Mouse (Mus musculus) lung, embryonic 15.5 days (tissue): ENCODE results near the gene Ednrb. TPM values are rescaled to one million over a fixed set of nuclear protein-coding genes. Genes with fewer than 3 reads are reported as not detected.

ENCODE experiments used
- ATAC-seq: fragments of 200-750 bp; cut with Nextera tagmentation; 2 replicates; pipeline ENCODE4 v1.8.0; 2017; ENCODE audit warnings: moderate number of reproducible peaks, borderline replicate concordance; ENCODE audit not compliant: low FRiP score, low TSS enrichment; ENCODE audit errors: extremely low read depth
- H3K27ac ChIP-seq: fragments of 300-500 bp; sonication (generic); 2 replicates; pipeline ENCODE4 v1.5.1; 2015; ENCODE audit warnings: moderate library complexity, mild to moderate bottlenecking, inconsistent platforms
- H3K27me3 ChIP-seq: fragments of 300-500 bp; sonication (generic); 2 replicates; pipeline ENCODE4 v1.6.1; 2015; ENCODE audit warnings: inconsistent platforms
- H3K36me3 ChIP-seq: fragments of 300-500 bp; sonication (generic); 2 replicates; pipeline ENCODE4 v1.6.1; 2015; ENCODE audit warnings: inconsistent platforms
- H3K4me1 ChIP-seq: fragments of 300-500 bp; sonication (generic); 2 replicates; pipeline ENCODE4 v1.6.1; 2015; ENCODE audit warnings: inconsistent platforms
- H3K4me2 ChIP-seq: fragments of 300-500 bp; sonication (generic); 2 replicates; pipeline ENCODE4 v1.6.1; 2015; ENCODE audit warnings: inconsistent platforms, mild to moderate bottlenecking, moderate library complexity
- H3K4me3 ChIP-seq: fragments of 300-500 bp; sonication (generic); 2 replicates; pipeline ENCODE4 v1.5.1; 2015; ENCODE audit warnings: mild to moderate bottlenecking, inconsistent platforms
- H3K9ac ChIP-seq: fragments of 300-500 bp; sonication (generic); 2 replicates; pipeline ENCODE4 v1.6.1; 2015; ENCODE audit warnings: inconsistent platforms
- H3K9me3 ChIP-seq: fragments of 300-500 bp; sonication (generic); 2 replicates; pipeline ENCODE4 v1.6.1; 2016; ENCODE audit warnings: inconsistent platforms
- WGBS: fragments of 180-500 bp; shearing (Covaris S2); methylation state at CpG from one replicate; pipeline ENCODE4 v1.1.7; 2015; 5-methylcytosine and 5-hydroxymethylcytosine counted together
- polyA plus RNA-seq: library from polyadenylated mRNA; unstranded; fragments of >200 nt; fragmentation: Nextera tagmentation; extraction: Ambion mirVana; gene quantifications from 2 replicates; pipeline ENCODE4 v1.2.1, GENCODE M21; 2015

Ednrb gene
- polyA plus RNA-seq, 1 experiment from 2014 or later: 153 TPM

- H3K4me3 ChIP-seq: no peak overlapping the region
- peaks cover 8% of the 10 kb centered on the region for H3K4me1 ChIP-seq
- H3K9ac ChIP-seq: no peak overlapping the region
- WGBS: 83% methylated on average over 7 of the region's 7 CpGs
- H3K27ac ChIP-seq: no peak overlapping the region
- peak overlapping the region; percentile 88 for H3K4me2 ChIP-seq
- no peaks in the 10 kb centered on the region for H3K9me3 ChIP-seq
- ATAC-seq: no peak
- no peaks in the 10 kb centered on the region for H3K36me3 ChIP-seq
- no peaks in the 10 kb centered on the region; the same call in 1 of the 2 replicates for H3K27me3 ChIP-seq
Measured at GRCm38 (mm10) chr14:103844944-103845343, 742 bp upstream of the Ednrb start.

- H3K27ac ChIP-seq: peak overlapping the region; percentile 82
- no peaks in the 10 kb centered on the region; the same call in 1 of the 2 replicates for H3K27me3 ChIP-seq
- ATAC-seq: peak; percentile 84
- H3K36me3 ChIP-seq: no peaks in the 10 kb centered on the region
- WGBS: under 1% methylated on average over 30 of the region's 30 CpGs
- H3K4me2 ChIP-seq: peak overlapping the region; percentile 88
- peak overlapping the region; percentile 53 for H3K4me3 ChIP-seq
- H3K9ac ChIP-seq: peak overlapping the region; percentile 62
- H3K9me3 ChIP-seq: no peaks in the 10 kb centered on the region
- H3K4me1 ChIP-seq: peaks cover 8% of the 10 kb centered on the region
Measured at GRCm38 (mm10) chr14:103843371-103844001, 716 bp downstream of the Ednrb start.

GRCm38 (mm10) chr14:103842896-103843295 lies 1.3 kb downstream of the Ednrb start:
- Histone ChIP-seq H3K9ac (peak overlapping the region; percentile 62), H3K9me3 (no peaks in the 10 kb centered on the region), H3K4me1 (peaks cover 8% of the 10 kb centered on the region), H3K4me2 (peak overlapping the region; percentile 88), H3K36me3 (no peaks in the 10 kb centered on the region), H3K27ac (peak overlapping the region; percentile 82), H3K27me3 (no peaks in the 10 kb centered on the region; the same call in 1 of the 2 replicates), H3K4me3 (peak overlapping the region; percentile 53)
- no peak for ATAC-seq
- 9% methylated on average over 16 of the region's 16 CpGs for WGBS

- Histone ChIP-seq H3K27me3 (no peaks in the 10 kb centered on the region; the same call in 1 of the 2 replicates), H3K36me3 (no peaks in the 10 kb centered on the region), H3K9ac (no peak overlapping the region), H3K27ac (0 out of 2 replicates have a peak overlapping the region, but pooled peaks have one; percentile 15), H3K4me3 (peak overlapping the region; percentile 21), H3K9me3 (no peaks in the 10 kb centered on the region), H3K4me2 (peak overlapping the region; percentile 88), H3K4me1 (peaks cover 22% of the 10 kb centered on the region)
- no peak for ATAC-seq
- 73% methylated on average over 2 of the region's 2 CpGs for WGBS
Measured at GRCm38 (mm10) chr14:103840436-103840835, 3.8 kb downstream of the Ednrb start.

- H3K4me1 ChIP-seq: peaks cover 25% of the 10 kb centered on the region
Measured at GRCm38 (mm10) chr14:103838887-103839286, 5.3 kb downstream of the Ednrb start.

GRCm38 (mm10) chr14:103834589-103834988 lies 9.6 kb downstream of the Ednrb start:
- Histone ChIP-seq H3K4me3 (no peak overlapping the region), H3K9ac (no peak overlapping the region), H3K36me3 (no peaks in the 10 kb centered on the region), H3K9me3 (no peaks in the 10 kb centered on the region), H3K27ac (no peak overlapping the region), H3K4me2 (no peak overlapping the region), H3K27me3 (no peaks in the 10 kb centered on the region), H3K4me1 (peaks cover 34% of the 10 kb centered on the region)
- WGBS: 35% methylated on average over 7 of the region's 7 CpGs
- no peak for ATAC-seq

More at GRCm38 (mm10) chr14:103838887-103839286, 5.3 kb downstream of the Ednrb start:
- Histone ChIP-seq H3K4me3 (no peak overlapping the region), H3K27me3 (no peaks in the 10 kb centered on the region; the same call in 1 of the 2 replicates), H3K27ac (peak overlapping the region; percentile 29; the same call in 1 of the 2 replicates), H3K4me2 (peak overlapping the region; percentile 29), H3K9me3 (no peaks in the 10 kb centered on the region), H3K9ac (no peak overlapping the region), H3K36me3 (no peaks in the 10 kb centered on the region)
- 38% methylated on average over 5 of the region's 5 CpGs for WGBS
- peak; percentile 74; the same call in 1 of the 2 replicates for ATAC-seq

GRCm38 (mm10) chr14:103834147-103834546 lies 10.1 kb downstream of the Ednrb start:
- H3K27ac ChIP-seq: no peak overlapping the region
- H3K9me3 ChIP-seq: no peaks in the 10 kb centered on the region
- no peak overlapping the region for H3K9ac ChIP-seq
- peaks cover 34% of the 10 kb centered on the region for H3K4me1 ChIP-seq
- H3K4me3 ChIP-seq: no peak overlapping the region
- ATAC-seq: no peak
- no peak overlapping the region for H3K4me2 ChIP-seq
- H3K27me3 ChIP-seq: no peaks in the 10 kb centered on the region
- no peaks in the 10 kb centered on the region for H3K36me3 ChIP-seq
- WGBS: 60% methylated on average over 3 of the region's 3 CpGs

GRCm38 (mm10) chr14:103832472-103832871 lies 11.7 kb downstream of the Ednrb start:
- H3K9me3 ChIP-seq: no peaks in the 10 kb centered on the region
- H3K36me3 ChIP-seq: no peaks in the 10 kb centered on the region
- H3K27me3 ChIP-seq: no peaks in the 10 kb centered on the region
- H3K27ac ChIP-seq: no peak overlapping the region
- H3K4me3 ChIP-seq: no peak overlapping the region
- peaks cover 34% of the 10 kb centered on the region for H3K4me1 ChIP-seq
- no peak overlapping the region for H3K9ac ChIP-seq
- ATAC-seq: no peak
- H3K4me2 ChIP-seq: no peak overlapping the region
- WGBS: 27% methylated on average over 4 of the region's 4 CpGs

- H3K9me3 ChIP-seq: no peaks in the 10 kb centered on the region
- 50% methylated on average over 5 of the region's 5 CpGs for WGBS
- H3K27me3 ChIP-seq: no peaks in the 10 kb centered on the region
- H3K4me1 ChIP-seq: peaks cover 24% of the 10 kb centered on the region
- H3K36me3 ChIP-seq: no peaks in the 10 kb centered on the region
- H3K9ac ChIP-seq: no peak overlapping the region
- no peak overlapping the region for H3K4me2 ChIP-seq
- no peak overlapping the region for H3K4me3 ChIP-seq
- H3K27ac ChIP-seq: no peak overlapping the region
- ATAC-seq: no peak
Measured at GRCm38 (mm10) chr14:103831007-103831406, 13.2 kb downstream of the Ednrb start.

- H3K9me3 ChIP-seq: no peaks in the 10 kb centered on the region
- H3K36me3 ChIP-seq: no peaks in the 10 kb centered on the region
- H3K4me1 ChIP-seq: 0 out of 2 replicates have a peak, but pooled peaks cover 4% of the 10 kb centered on the region
- no peak overlapping the region for H3K4me3 ChIP-seq
- WGBS: 88% methylated on average over 9 of the region's 9 CpGs
- ATAC-seq: no peak
- no peaks in the 10 kb centered on the region for H3K27me3 ChIP-seq
- H3K9ac ChIP-seq: no peak overlapping the region
- H3K4me2 ChIP-seq: no peak overlapping the region
- no peak overlapping the region for H3K27ac ChIP-seq
Measured at GRCm38 (mm10) chr14:103826343-103826742, 17.9 kb downstream of the Ednrb start.

GRCm38 (mm10) chr14:103825934-103826333 lies 18.3 kb downstream of the Ednrb start:
- no peak overlapping the region for H3K27ac ChIP-seq
- 0 out of 2 replicates have a peak, but pooled peaks cover 1% of the 10 kb centered on the region for H3K4me1 ChIP-seq
- 0 out of 2 replicates have a peak, but pooled peaks cover under 1% of the 10 kb centered on the region for H3K36me3 ChIP-seq
- no peak for ATAC-seq
- WGBS: 90% methylated on average over 5 of the region's 5 CpGs
- H3K9ac ChIP-seq: no peak overlapping the region
- H3K9me3 ChIP-seq: no peaks in the 10 kb centered on the region
- no peak overlapping the region for H3K4me3 ChIP-seq
- no peak overlapping the region for H3K4me2 ChIP-seq
- no peaks in the 10 kb centered on the region for H3K27me3 ChIP-seq

GRCm38 (mm10) chr14:103823501-103823900 lies 20.7 kb downstream of the Ednrb start:
- ATAC-seq: no peak
- H3K9ac ChIP-seq: no peak overlapping the region
- no peaks in the 10 kb centered on the region for H3K27me3 ChIP-seq
- H3K36me3 ChIP-seq: 0 out of 2 replicates have a peak, but pooled peaks cover 3% of the 10 kb centered on the region
- no peaks in the 10 kb centered on the region for H3K9me3 ChIP-seq
- WGBS: 75% methylated on average over 7 of the region's 7 CpGs
- no peaks in the 10 kb centered on the region for H3K4me1 ChIP-seq
- H3K4me2 ChIP-seq: no peak overlapping the region
- no peak overlapping the region for H3K27ac ChIP-seq
- no peak overlapping the region for H3K4me3 ChIP-seq
